Mouse (Mus musculus): ENCODE data around the gene Nedd4. TPM values are rescaled to one million over a fixed set of nuclear protein-coding genes. Genes with fewer than 3 reads are reported as not detected.

Nedd4 gene
- polyA plus RNA-seq, 1 experiment from 2014 or later, result 731 TPM

DNA sequence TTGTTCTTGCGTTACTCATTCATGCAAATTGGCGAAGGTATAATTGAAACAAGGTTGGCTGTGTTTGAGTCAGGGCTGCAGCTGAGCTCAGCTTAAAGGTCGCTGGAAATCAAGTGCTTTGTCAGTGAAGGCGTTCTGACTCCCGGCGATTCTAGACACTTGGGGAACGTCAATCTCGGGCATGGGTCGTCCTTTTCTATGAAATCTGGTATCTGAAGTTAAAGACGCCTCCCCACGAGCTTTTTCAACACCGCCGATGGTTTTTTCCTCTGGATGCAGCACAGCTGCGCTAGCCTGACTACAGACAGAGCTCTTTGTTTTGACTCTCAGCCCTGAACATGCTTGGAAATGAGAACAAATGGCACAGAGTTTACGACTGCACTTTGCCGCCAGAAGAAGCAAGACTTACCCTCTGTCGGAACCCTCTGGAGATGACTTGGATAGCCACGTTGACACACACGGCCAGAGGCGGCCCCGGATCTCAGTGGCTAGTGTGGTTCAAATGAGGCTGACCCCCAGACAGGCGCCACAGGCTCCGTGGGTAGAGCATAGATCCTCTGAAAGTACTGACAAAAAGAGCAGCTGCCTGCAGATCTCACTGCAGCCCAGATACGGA, 31.0 kb downstream of the Nedd4 start:
- Histone ChIP-seq H3K9me3 (no peaks in the 10 kb centered on the region), H3K4me1 (peaks cover 7% of the 10 kb centered on the region; the same call in 1 of the 2 replicates), H3K4me2 (no peak overlapping the region), H3K27ac (no peak overlapping the region; the same call in 1 of the 2 replicates), H3K4me3 (replicated peaks) (no peak overlapping the region), H3K27me3 (no peaks in the 10 kb centered on the region), H3K9ac (no peak overlapping the region), H3K36me3 (replicated peaks) (peaks cover 79% of the 10 kb centered on the region)
- no peak for ATAC-seq (ENCODE audit: low FRiP score)
- 71% methylated on average over 24 of the region's 24 CpGs for WGBS

- Histone ChIP-seq H3K4me1 (peaks cover 12% of the 10 kb centered on the region; the same call in 1 of the 2 replicates), H3K27ac (no peak overlapping the region)
- 92% methylated on average over 14 of the region's 14 CpGs for WGBS
Measured at GRCm38 (mm10) chr9:72693861-72694260, 31.7 kb downstream of the Nedd4 start.

DNA sequence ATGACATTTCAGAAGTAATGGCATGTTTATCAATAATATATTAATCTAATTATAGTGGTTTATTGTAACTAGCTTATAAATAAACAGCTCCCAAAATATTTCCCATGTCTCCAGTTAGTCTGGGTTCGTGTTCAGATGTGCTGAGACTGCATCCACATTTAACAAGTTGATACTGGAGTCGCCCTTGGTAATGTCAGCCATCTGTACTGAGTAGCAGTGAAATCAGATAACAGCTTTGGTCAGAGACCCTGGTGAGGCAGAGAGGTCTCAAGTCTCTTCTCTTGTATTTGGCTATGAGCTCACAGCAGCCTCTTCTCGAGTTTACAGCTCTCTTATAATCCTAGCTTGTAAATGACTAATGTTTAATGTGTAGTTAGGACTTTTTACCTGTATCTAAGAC, 34.4 kb downstream of the Nedd4 start:
- no peak overlapping the region for H3K4me3 ChIP-seq (replicated peaks)
- no peaks in the 10 kb centered on the region for H3K9me3 ChIP-seq
- H3K4me1 ChIP-seq, result peaks cover 17% of the 10 kb centered on the region; the same call in 1 of the 2 replicates
- peaks cover 76% of the 10 kb centered on the region for H3K36me3 ChIP-seq (replicated peaks)
- no peak for ATAC-seq (ENCODE audit: low FRiP score)
- no peaks in the 10 kb centered on the region for H3K27me3 ChIP-seq
- no peak overlapping the region for H3K4me2 ChIP-seq
- no peak overlapping the region for H3K9ac ChIP-seq
- no peak overlapping the region for H3K27ac ChIP-seq
- WGBS, result 78% methylated on average over 3 of the region's 3 CpGs

More at GRCm38 (mm10) chr9:72693861-72694260, 31.7 kb downstream of the Nedd4 start:
- no peak for ATAC-seq (ENCODE audit: low FRiP score)
- H3K4me2 ChIP-seq, result no peak overlapping the region
- no peak overlapping the region for H3K4me3 ChIP-seq (replicated peaks)
- peaks cover 79% of the 10 kb centered on the region for H3K36me3 ChIP-seq (replicated peaks)
- no peaks in the 10 kb centered on the region for H3K27me3 ChIP-seq
- H3K9ac ChIP-seq, result no peak overlapping the region
- H3K9me3 ChIP-seq, result no peaks in the 10 kb centered on the region

GRCm38 (mm10) chr9:72697779-72698178, 35.6 kb downstream of the Nedd4 start:
- 92% methylated on average over 4 of the region's 4 CpGs for WGBS
- peaks cover 80% of the 10 kb centered on the region for H3K36me3 ChIP-seq (replicated peaks)

GRCm38 (mm10) chr9:72699702-72700101, 37.6 kb downstream of the Nedd4 start:
- Histone ChIP-seq H3K27me3 (no peaks in the 10 kb centered on the region), H3K36me3 (replicated peaks) (peaks cover 79% of the 10 kb centered on the region), H3K4me3 (replicated peaks) (no peak overlapping the region), H3K9me3 (no peaks in the 10 kb centered on the region), H3K9ac (no peak overlapping the region), H3K4me1 (peaks cover 13% of the 10 kb centered on the region; the same call in 1 of the 2 replicates), H3K27ac (no peak overlapping the region), H3K4me2 (no peak overlapping the region)
- 84% methylated on average over 3 of the region's 3 CpGs for WGBS
- no peak for ATAC-seq (ENCODE audit: low FRiP score)

More at GRCm38 (mm10) chr9:72697779-72698178, 35.6 kb downstream of the Nedd4 start:
- Histone ChIP-seq H3K4me1 (peaks cover 15% of the 10 kb centered on the region; the same call in 1 of the 2 replicates), H3K4me2 (no peak overlapping the region), H3K27ac (no peak overlapping the region), H3K9ac (no peak overlapping the region), H3K4me3 (replicated peaks) (no peak overlapping the region), H3K27me3 (no peaks in the 10 kb centered on the region), H3K9me3 (no peaks in the 10 kb centered on the region)
- ATAC-seq (ENCODE audit: low FRiP score), result no peak

DNA sequence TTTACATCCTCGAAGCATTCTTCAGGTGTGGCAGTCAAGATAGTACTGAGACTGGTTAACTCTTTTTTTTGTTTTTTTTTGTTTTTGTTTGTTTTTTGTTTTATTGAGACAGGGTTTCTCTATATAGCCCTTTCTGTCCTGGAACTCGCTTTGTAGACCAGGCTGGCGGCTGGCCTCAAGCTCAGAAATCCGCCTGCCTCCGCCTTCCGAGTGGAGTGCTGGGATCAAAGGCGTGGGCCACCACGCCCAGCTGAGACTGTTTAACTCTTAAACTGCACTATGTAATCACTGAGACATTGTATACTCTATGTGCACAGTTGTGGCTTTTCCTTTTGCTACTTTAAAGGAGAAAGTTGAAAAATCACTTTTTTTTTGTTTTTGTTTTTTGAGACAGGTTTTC, 39.3 kb downstream of the Nedd4 start:
- H3K9ac ChIP-seq, result no peak overlapping the region
- H3K4me3 ChIP-seq (replicated peaks), result no peak overlapping the region
- H3K27ac ChIP-seq, result no peak overlapping the region
- peaks cover 85% of the 10 kb centered on the region for H3K36me3 ChIP-seq (replicated peaks)
- no peak overlapping the region for H3K4me2 ChIP-seq
- H3K27me3 ChIP-seq, result no peaks in the 10 kb centered on the region
- peaks cover 13% of the 10 kb centered on the region; the same call in 1 of the 2 replicates for H3K4me1 ChIP-seq
- WGBS, result 67% methylated on average over 8 of the region's 8 CpGs
- no peaks in the 10 kb centered on the region for H3K9me3 ChIP-seq
- ATAC-seq (ENCODE audit: low FRiP score), result no peak

GRCm38 (mm10) chr9:72702075-72702474, 39.9 kb downstream of the Nedd4 start:
- no peaks in the 10 kb centered on the region for H3K9me3 ChIP-seq
- no peak overlapping the region for H3K9ac ChIP-seq
- no peak overlapping the region for H3K4me2 ChIP-seq
- no peak overlapping the region for H3K27ac ChIP-seq
- H3K4me3 ChIP-seq (replicated peaks), result no peak overlapping the region
- no peak for ATAC-seq (ENCODE audit: low FRiP score)
- peaks cover 85% of the 10 kb centered on the region for H3K36me3 ChIP-seq (replicated peaks)
- H3K4me1 ChIP-seq, result peaks cover 13% of the 10 kb centered on the region; the same call in 1 of the 2 replicates
- no peaks in the 10 kb centered on the region for H3K27me3 ChIP-seq
- WGBS, result 77% methylated on average over 2 of the region's 2 CpGs

- Histone ChIP-seq H3K27me3 (no peaks in the 10 kb centered on the region), H3K4me3 (replicated peaks) (no peak overlapping the region), H3K36me3 (replicated peaks) (peaks cover 87% of the 10 kb centered on the region), H3K4me1 (peaks cover 11% of the 10 kb centered on the region; the same call in 1 of the 2 replicates), H3K27ac (no peak overlapping the region), H3K9me3 (no peaks in the 10 kb centered on the region), H3K9ac (no peak overlapping the region), H3K4me2 (no peak overlapping the region)
- WGBS, result 94% methylated on average over 4 of the region's 4 CpGs
- no peak for ATAC-seq (ENCODE audit: low FRiP score)
Measured at GRCm38 (mm10) chr9:72703142-72703541, 41.0 kb downstream of the Nedd4 start.

GRCm38 (mm10) chr9:72703754-72704153, 41.6 kb downstream of the Nedd4 start:
- no peak for ATAC-seq (ENCODE audit: low FRiP score)
- H3K9me3 ChIP-seq, result no peaks in the 10 kb centered on the region
- H3K9ac ChIP-seq, result no peak overlapping the region
- H3K36me3 ChIP-seq (replicated peaks), result peaks cover 85% of the 10 kb centered on the region
- H3K27me3 ChIP-seq, result no peaks in the 10 kb centered on the region
- 0 out of 2 replicates have a peak, but pooled peaks cover 5% of the 10 kb centered on the region for H3K4me1 ChIP-seq
- no peak overlapping the region for H3K4me3 ChIP-seq (replicated peaks)
- WGBS, result 87% methylated on average over 6 of the region's 6 CpGs
- no peak overlapping the region for H3K4me2 ChIP-seq
- H3K27ac ChIP-seq, result no peak overlapping the region

GRCm38 (mm10) chr9:72705270-72705669, 43.1 kb downstream of the Nedd4 start:
- no peak for ATAC-seq (ENCODE audit: low FRiP score)
- H3K36me3 ChIP-seq (replicated peaks), result peaks cover 85% of the 10 kb centered on the region
- H3K4me3 ChIP-seq (replicated peaks), result no peak overlapping the region
- WGBS, result 76% methylated on average over 2 of the region's 2 CpGs
- H3K4me2 ChIP-seq, result no peak overlapping the region
- no peaks in the 10 kb centered on the region for H3K4me1 ChIP-seq
- no peaks in the 10 kb centered on the region for H3K27me3 ChIP-seq
- no peak overlapping the region for H3K27ac ChIP-seq
- no peaks in the 10 kb centered on the region for H3K9me3 ChIP-seq
- H3K9ac ChIP-seq, result no peak overlapping the region

DNA sequence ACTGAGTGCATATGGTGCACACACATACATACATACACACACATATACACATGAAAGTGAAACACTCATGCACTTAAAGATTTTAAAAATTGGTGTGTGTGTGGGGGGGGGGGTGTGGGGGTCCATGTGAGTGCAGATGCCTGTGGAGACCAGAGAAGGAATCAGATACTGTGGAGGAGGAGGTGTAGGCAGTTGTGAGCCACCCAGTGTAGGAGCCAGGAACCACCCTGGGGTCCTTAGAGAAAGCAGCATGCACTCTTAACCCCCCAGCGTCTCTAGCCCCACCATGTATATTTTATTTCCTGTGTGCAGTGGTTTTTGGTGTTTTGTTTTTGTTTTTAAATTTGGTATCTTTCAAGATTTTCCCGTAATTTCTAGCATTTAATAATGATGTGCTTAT, 45.9 kb downstream of the Nedd4 start:
- no peak overlapping the region for H3K27ac ChIP-seq
- no peaks in the 10 kb centered on the region for H3K9me3 ChIP-seq
- WGBS, result 89% methylated on average over 2 of the region's 2 CpGs
- H3K9ac ChIP-seq, result no peak overlapping the region
- no peak overlapping the region for H3K4me3 ChIP-seq (replicated peaks)
- peaks cover 85% of the 10 kb centered on the region for H3K36me3 ChIP-seq (replicated peaks)
- H3K4me2 ChIP-seq, result no peak overlapping the region
- no peak for ATAC-seq (ENCODE audit: low FRiP score)
- H3K27me3 ChIP-seq, result no peaks in the 10 kb centered on the region
- no peaks in the 10 kb centered on the region for H3K4me1 ChIP-seq

- Histone ChIP-seq H3K27me3 (no peaks in the 10 kb centered on the region), H3K36me3 (replicated peaks) (peaks cover 83% of the 10 kb centered on the region), H3K27ac (0 out of 2 replicates have a peak overlapping the region, but pooled peaks have one; percentile 25), H3K9ac (no peak overlapping the region), H3K9me3 (no peaks in the 10 kb centered on the region), H3K4me1 (no peaks in the 10 kb centered on the region), H3K4me3 (replicated peaks) (no peak overlapping the region), H3K4me2 (no peak overlapping the region)
- ATAC-seq (ENCODE audit: low FRiP score), result no peak
- 90% methylated on average over 5 of the region's 5 CpGs for WGBS
Measured at GRCm38 (mm10) chr9:72708690-72709089, 46.5 kb downstream of the Nedd4 start.

- no peaks in the 10 kb centered on the region for H3K27me3 ChIP-seq
- peaks cover 82% of the 10 kb centered on the region for H3K36me3 ChIP-seq (replicated peaks)
- no peak for ATAC-seq (ENCODE audit: low FRiP score)
Measured at GRCm38 (mm10) chr9:72710060-72710459, 47.9 kb downstream of the Nedd4 start.

More at GRCm38 (mm10) chr9:72710060-72710459, 47.9 kb downstream of the Nedd4 start:
- Histone ChIP-seq H3K9ac (no peak overlapping the region), H3K4me2 (no peak overlapping the region), H3K4me3 (replicated peaks) (no peak overlapping the region), H3K4me1 (no peaks in the 10 kb centered on the region), H3K27ac (no peak overlapping the region), H3K9me3 (no peaks in the 10 kb centered on the region)
- WGBS, result 84% methylated on average over 5 of the region's 5 CpGs
